ENCODE assay signal across 9 mouse cellular contexts in genomic region chr9:54533975-54534374, GRCm38 (mm10). TPM values are rescaled to one million over a fixed set of nuclear protein-coding genes. Genes with fewer than 3 reads are reported as not detected.
DNase-seq lines count a peak whose midpoint lies in the region; ATAC-seq lines count a peak whose summit lies in the region.
"Had no signal": no experiment of that assay in that cellular context is flagged by ENCODE, and none has a peak within 500 bp of the region (broad histone marks: within the 10 kb centered on the region; RNA-seq: fewer than 3 reads in every experiment).

No protein-coding gene starts in this region.

- no peak for DNase-seq in cerebellum, adult 9-10 months
- DNase-seq in MN1 (ENCODE audit: low spot score) = peak; percentile 30
- DNase-seq in left cerebral cortex, adult 18-20 months (ENCODE audit: low spot score in 2 of 2) = peak; percentile 79 to 80
- DNase-seq in liver, embryonic 11.5 days (ENCODE audit: low spot score) = no peak

- H3K27me3 ChIP-seq in forebrain, embryonic 15.5 days = no peaks in the 10 kb centered on the region
- H3K27me3 ChIP-seq in stomach, embryonic 16.5 days (ENCODE audit: control insufficient read depth, insufficient read depth, low read length) = no peaks in the 10 kb centered on the region
- no peaks in the 10 kb centered on the region for H3K27me3 ChIP-seq in liver, embryonic 11.5 days (replicated peaks; ENCODE audit: control insufficient read depth, insufficient read depth, low read length)

- peak overlapping the region; percentile 88 for H3K27ac ChIP-seq in forebrain, embryonic 15.5 days (replicated peaks)
- no peak overlapping the region for H3K27ac ChIP-seq in stomach, embryonic 16.5 days (ENCODE audit: low read length)
- H3K27ac ChIP-seq in liver, embryonic 11.5 days (ENCODE audit: low read depth, low read length) = no peak overlapping the region
- H3K27ac ChIP-seq: kidney, postnatal 0 days had no signal

- no peak overlapping the region for H3K4me3 ChIP-seq in forebrain, embryonic 15.5 days
- H3K4me3 ChIP-seq in stomach, embryonic 16.5 days (replicated peaks; ENCODE audit: low read length) = no peak overlapping the region
- H3K4me3 ChIP-seq in liver, embryonic 11.5 days (ENCODE audit: low read depth, low read length) = no peak overlapping the region

- H3K36me3 ChIP-seq in forebrain, embryonic 15.5 days = no peaks in the 10 kb centered on the region
- H3K36me3 ChIP-seq in stomach, embryonic 16.5 days (ENCODE audit: control insufficient read depth, insufficient read depth, low read length) = no peaks in the 10 kb centered on the region
- H3K36me3 ChIP-seq in liver, embryonic 11.5 days (ENCODE audit: control insufficient read depth, insufficient read depth, low read length) = no peaks in the 10 kb centered on the region

- WGBS in forebrain, embryonic 15.5 days = 21% methylated on average over 5 of the region's 5 CpGs
- 62% methylated on average over 5 of the region's 5 CpGs for WGBS in stomach, embryonic 16.5 days
- WGBS in liver, embryonic 11.5 days = 74% methylated on average over 5 of the region's 5 CpGs

- H3K9me3 ChIP-seq in forebrain, embryonic 15.5 days = no peaks in the 10 kb centered on the region
- H3K9me3 ChIP-seq in stomach, embryonic 16.5 days (replicated peaks; ENCODE audit: control insufficient read depth, low read length) = no peaks in the 10 kb centered on the region
- H3K9me3 ChIP-seq in liver, embryonic 11.5 days (ENCODE audit: control insufficient read depth, low read length) = no peaks in the 10 kb centered on the region

- H3K4me1 ChIP-seq in forebrain, embryonic 15.5 days = peaks cover 49% of the 10 kb centered on the region
- H3K4me1 ChIP-seq in stomach, embryonic 16.5 days (ENCODE audit: control insufficient read depth, insufficient read depth, low read length) = no peaks in the 10 kb centered on the region
- no peaks in the 10 kb centered on the region for H3K4me1 ChIP-seq in liver, embryonic 11.5 days (replicated peaks; ENCODE audit: control insufficient read depth, insufficient read depth, low read length)

- no peak overlapping the region for H3K4me2 ChIP-seq in forebrain, embryonic 15.5 days (replicated peaks)
- no peak overlapping the region for H3K4me2 ChIP-seq in stomach, embryonic 16.5 days (ENCODE audit: low read depth, low read length)
- H3K4me2 ChIP-seq in liver, embryonic 11.5 days = no peak overlapping the region

- H3K9ac ChIP-seq in forebrain, embryonic 15.5 days (replicated peaks) = no peak overlapping the region
- no peak overlapping the region for H3K9ac ChIP-seq in stomach, embryonic 16.5 days (ENCODE audit: low read length)
- no peak overlapping the region for H3K9ac ChIP-seq in liver, embryonic 11.5 days (ENCODE audit: low read depth, low read length)

- peak; percentile 31; the same call in 1 of the 2 replicates for ATAC-seq in cerebellum, adult (ENCODE audit: insufficient number of reproducible peaks, low FRiP score, low TSS enrichment)
- peak; percentile 85 for ATAC-seq in forebrain, embryonic 15.5 days (replicated peaks)
- ATAC-seq in stomach, embryonic 16.5 days (ENCODE audit: insufficient read depth, low FRiP score) = 0 out of 2 replicates have a peak, but pooled peaks have one; percentile 29
- no peak for ATAC-seq in liver, embryonic 11.5 days (replicated peaks; ENCODE audit: low FRiP score)
- no peak for ATAC-seq in CD4-positive, CD25-positive, alpha-beta regulatory T cell, adult 4 months

RNA-seq across cellular contexts. Expression of gene Sh2d7, which starts 4.8 kb away (rescaled TPM):
- polyA plus RNA-seq in forebrain, embryonic 15.5 days (2015; fragmentation: Nextera tagmentation; extraction: Ambion mirVana) = 0.15 and 0.22 TPM in 2 replicates
- not detected for total RNA-seq in left cerebral cortex, adult 18-20 months (2021)
- not detected in 2 replicates for polyA plus RNA-seq in stomach, embryonic 16.5 days (2015; fragmentation: Nextera tagmentation; extraction: Ambion mirVana)
- not detected in 2 replicates for polyA plus RNA-seq in liver, embryonic 11.5 days (2014; fragmentation: Nextera tagmentation; extraction: Ambion mirVana)
- not detected for polyA plus RNA-seq in CD4-positive, CD25-positive, alpha-beta regulatory T cell, adult 4 months (2017; shearing (Covaris generic))
- polyA plus RNA-seq: kidney, postnatal 0 days had no signal

RNA-seq across cellular contexts. Expression of gene Cib2, which starts 26.0 kb away (rescaled TPM):
- polyA plus RNA-seq in forebrain, embryonic 15.5 days (2015; fragmentation: Nextera tagmentation; extraction: Ambion mirVana) = 40.6 and 41.4 TPM in 2 replicates
- 10 to 100 TPM; 28.1 to 28.4 TPM for total RNA-seq in left cerebral cortex, adult 18-20 months (2021)
- 7.5 and 8.5 TPM in 2 replicates for polyA plus RNA-seq in stomach, embryonic 16.5 days (2015; fragmentation: Nextera tagmentation; extraction: Ambion mirVana)
- polyA plus RNA-seq in liver, embryonic 11.5 days (2014; fragmentation: Nextera tagmentation; extraction: Ambion mirVana) = 4.6 and 5.3 TPM in 2 replicates
- polyA plus RNA-seq in CD4-positive, CD25-positive, alpha-beta regulatory T cell, adult 4 months (2017; shearing (Covaris generic)) = 1 to 10 TPM in 1 of 2 experiments, not detected in 1; 1.6 TPM

RNA-seq across cellular contexts. Expression of gene Dmxl2, which starts 32.5 kb away (rescaled TPM):
- 52.4 and 53.5 TPM in 2 replicates for polyA plus RNA-seq in forebrain, embryonic 15.5 days (2015; fragmentation: Nextera tagmentation; extraction: Ambion mirVana)
- total RNA-seq in left cerebral cortex, adult 18-20 months (2021) = 100 to 1,000 TPM; 198 to 199 TPM
- polyA plus RNA-seq in stomach, embryonic 16.5 days (2015; fragmentation: Nextera tagmentation; extraction: Ambion mirVana) = 3.6 and 4.0 TPM in 2 replicates
- polyA plus RNA-seq in liver, embryonic 11.5 days (2014; fragmentation: Nextera tagmentation; extraction: Ambion mirVana) = 2.5 and 2.6 TPM in 2 replicates
- under 1 TPM in 1 of 2 experiments, not detected in 1; 0.62 TPM for polyA plus RNA-seq in CD4-positive, CD25-positive, alpha-beta regulatory T cell, adult 4 months (2017; shearing (Covaris generic))

RNA-seq across cellular contexts. Expression of gene Idh3a, which starts 52.2 kb away (rescaled TPM):
- 139 and 143 TPM in 2 replicates for polyA plus RNA-seq in forebrain, embryonic 15.5 days (2015; fragmentation: Nextera tagmentation; extraction: Ambion mirVana)
- 100 to 1,000 TPM; 194 to 212 TPM for total RNA-seq in left cerebral cortex, adult 18-20 months (2021)
- 112 and 146 TPM in 2 replicates for polyA plus RNA-seq in stomach, embryonic 16.5 days (2015; fragmentation: Nextera tagmentation; extraction: Ambion mirVana)
- 234 and 244 TPM in 2 replicates for polyA plus RNA-seq in liver, embryonic 11.5 days (2014; fragmentation: Nextera tagmentation; extraction: Ambion mirVana)
- polyA plus RNA-seq in CD4-positive, CD25-positive, alpha-beta regulatory T cell, adult 4 months (2017; shearing (Covaris generic)) = 100 to 1,000 TPM; 118 TPM

Comparison
In these comparisons a context has a peak if more than half of its experiments do, and no peak if none do; other contexts are left out.
1. ATAC-seq: peak in cerebellum, adult (single experiment), forebrain, embryonic 15.5 days (single experiment) and stomach, embryonic 16.5 days (single experiment); none in liver, embryonic 11.5 days (single experiment) and CD4-positive, CD25-positive, alpha-beta regulatory T cell, adult 4 months (single experiment).
2. DNase-seq: peak in MN1 (single experiment) and left cerebral cortex, adult 18-20 months (2 of 2); none in cerebellum, adult 9-10 months (single experiment) and liver, embryonic 11.5 days (single experiment).
3. RNA of gene Dmxl2, which starts 32.5 kb away (polyA plus RNA-seq): 52.4 to 53.5 TPM in forebrain, embryonic 15.5 days; 3.6 to 4.0 TPM in stomach, embryonic 16.5 days, 2.5 to 2.6 TPM in liver, embryonic 11.5 days and 0.62 TPM in CD4-positive, CD25-positive, alpha-beta regulatory T cell, adult 4 months; every median in the first group is over 10 times any median in the second.